Mouse (Mus musculus) hindbrain, embryonic 13.5 days (tissue): ENCODE measurements around the gene Gucy2f. TPM values are rescaled to one million over a fixed set of nuclear protein-coding genes. Genes with fewer than 3 reads are reported as not detected.
A peak's percentile ranks its signal among the peaks of the same experiment; 100 is the strongest.
"Not testable (repeated sequence)": the region's sequence is repeated elsewhere in the genome, so short reads cannot be mapped to it uniquely, and the experiment has no call there.

Experiments used
- ATAC-seq: fragments of 200-750 bp; cut with Nextera tagmentation; 2 replicates; pipeline ENCODE4 v1.8.0; 2017; ENCODE audit warnings: moderate TSS enrichment; ENCODE audit not compliant: low FRiP score
- H3K27ac ChIP-seq: fragments of 300-500 bp; sonication (generic); 2 replicates; pipeline ENCODE4 v1.5.1; 2015; ENCODE audit warnings: inconsistent platforms, mild to moderate bottlenecking, moderate library complexity
- H3K27me3 ChIP-seq: fragments of 300-500 bp; sonication (generic); 2 replicates; pipeline ENCODE4 v1.6.1; 2015; ENCODE audit warnings: mild to moderate bottlenecking, inconsistent platforms
- H3K36me3 ChIP-seq: fragments of 300-500 bp; sonication (generic); 2 replicates; pipeline ENCODE4 v1.6.1; 2015; ENCODE audit warnings: mild to moderate bottlenecking, inconsistent platforms
- H3K4me1 ChIP-seq: fragments of 300-500 bp; sonication (generic); replicated peaks from 2 replicates; pipeline ENCODE4 v1.6.1; 2015; ENCODE audit warnings: inconsistent platforms
- H3K4me2 ChIP-seq: fragments of 300-500 bp; sonication (generic); 2 replicates; pipeline ENCODE4 v1.6.1; 2015; ENCODE audit warnings: inconsistent platforms, mild to moderate bottlenecking, moderate library complexity
- H3K4me3 ChIP-seq: fragments of 300-500 bp; sonication (generic); 2 replicates; pipeline ENCODE4 v1.5.1; 2015; ENCODE audit warnings: mild to moderate bottlenecking, inconsistent platforms
- H3K9ac ChIP-seq: fragments of 300-500 bp; sonication (generic); 2 replicates; pipeline ENCODE4 v1.6.1; 2015; ENCODE audit warnings: mild to moderate bottlenecking, inconsistent platforms
- H3K9me3 ChIP-seq: fragments of 300-500 bp; sonication (generic); 2 replicates; pipeline ENCODE4 v1.6.1; 2016; ENCODE audit warnings: inconsistent platforms
- WGBS: fragments of 180-500 bp; shearing (Covaris S2); methylation state at CpG from one replicate; pipeline ENCODE4 v1.1.7; 2015; 5-methylcytosine and 5-hydroxymethylcytosine counted together
- polyA plus RNA-seq: library from polyadenylated mRNA; unstranded; fragments of >200 nt; fragmentation: Nextera tagmentation; extraction: Ambion mirVana; gene quantifications from 2 replicates; pipeline ENCODE4 v1.2.1, GENCODE M21; 2015

The Gucy2f gene
- 0.08 and 0.17 TPM in 2 replicates for polyA plus RNA-seq

- Histone ChIP-seq H3K27ac (no peak within 1 kb of the TSS), H3K4me2 (no peak within 1 kb of the TSS), H3K9ac (no peak within 1 kb of the TSS), H3K4me1 (no peaks in the 10 kb centered on the region), H3K36me3 (no peaks in the 10 kb centered on the region), H3K4me3 (no peak within 1 kb of the TSS), H3K27me3 (peaks cover 13% of the 10 kb centered on the region; the same call in 1 of the 2 replicates), H3K9me3 (no peaks in the 10 kb centered on the region)
- WGBS: 53% methylated on average over 5 of the region's 5 CpGs
- no peak for ATAC-seq
Measured at GRCm38 (mm10) chrX:142196831-142197230, at the start of gene Gucy2f. Gene Gucy2f (minus strand): TSS chrX:142196931.

DNA sequence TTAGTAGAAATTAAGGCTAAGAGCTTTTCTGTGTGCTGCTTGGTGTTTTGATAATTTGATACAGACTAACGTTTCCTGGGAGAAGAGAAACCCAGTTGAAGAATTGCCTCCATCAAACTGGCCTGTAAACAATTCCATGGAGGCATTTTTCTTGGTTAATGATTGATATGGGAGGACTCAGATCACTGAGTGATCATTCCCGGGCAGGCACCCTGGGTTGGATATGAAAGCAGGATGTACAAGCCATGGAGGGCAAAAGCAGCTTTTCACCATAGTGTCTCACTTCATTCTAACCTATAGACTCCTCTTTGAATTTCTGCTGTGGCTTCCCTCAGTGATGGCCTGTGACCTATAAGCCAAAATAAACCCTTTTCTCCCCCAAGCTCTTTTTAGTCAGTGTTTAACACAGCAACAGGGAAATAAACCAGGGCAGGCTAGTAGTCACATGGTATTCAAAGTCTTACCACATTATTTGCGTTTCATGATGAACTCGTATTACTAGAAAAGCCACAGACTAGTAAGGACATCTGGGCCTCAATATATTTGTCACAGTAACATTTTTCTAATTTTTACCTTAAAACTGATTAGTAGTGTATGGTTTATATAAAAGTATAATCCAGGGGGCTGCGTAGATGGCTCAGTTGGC is 49.1 kb upstream of the Gucy2f start:
- no peak overlapping the region for H3K4me2 ChIP-seq
- no peaks in the 10 kb centered on the region for H3K36me3 ChIP-seq
- H3K4me3 ChIP-seq: no peak overlapping the region
- no peak for ATAC-seq
- H3K4me1 ChIP-seq: no peaks in the 10 kb centered on the region
- no peak overlapping the region for H3K9ac ChIP-seq
- no peak overlapping the region for H3K27ac ChIP-seq
- no peaks in the 10 kb centered on the region for H3K9me3 ChIP-seq
- 70% methylated on average over 5 of the region's 5 CpGs for WGBS
- H3K27me3 ChIP-seq: 0 out of 2 replicates have a peak, but pooled peaks cover 2% of the 10 kb centered on the region

GRCm38 (mm10) chrX:142237101-142237500 is 40.4 kb upstream of the Gucy2f start:
- H3K9me3 ChIP-seq: no peaks in the 10 kb centered on the region
- ATAC-seq: no peak
- no peak overlapping the region for H3K4me2 ChIP-seq
- H3K9ac ChIP-seq: no peak overlapping the region
- H3K27ac ChIP-seq: no peak overlapping the region
- no peak overlapping the region for H3K4me3 ChIP-seq
- H3K36me3 ChIP-seq: no peaks in the 10 kb centered on the region
- no peaks in the 10 kb centered on the region for H3K4me1 ChIP-seq
- no peaks in the 10 kb centered on the region for H3K27me3 ChIP-seq
- 50% methylated on average over 2 of the region's 2 CpGs for WGBS

GRCm38 (mm10) chrX:142236146-142236545 is 39.4 kb upstream of the Gucy2f start:
- not testable (repeated sequence) for ATAC-seq, H3K9me3 ChIP-seq, H3K9ac ChIP-seq, H3K27ac ChIP-seq, H3K4me3 ChIP-seq, H3K36me3 ChIP-seq, H3K4me1 ChIP-seq, H3K27me3 ChIP-seq, H3K4me2 ChIP-seq
- 86% methylated on average over 1 of the region's 1 CpGs for WGBS

DNA sequence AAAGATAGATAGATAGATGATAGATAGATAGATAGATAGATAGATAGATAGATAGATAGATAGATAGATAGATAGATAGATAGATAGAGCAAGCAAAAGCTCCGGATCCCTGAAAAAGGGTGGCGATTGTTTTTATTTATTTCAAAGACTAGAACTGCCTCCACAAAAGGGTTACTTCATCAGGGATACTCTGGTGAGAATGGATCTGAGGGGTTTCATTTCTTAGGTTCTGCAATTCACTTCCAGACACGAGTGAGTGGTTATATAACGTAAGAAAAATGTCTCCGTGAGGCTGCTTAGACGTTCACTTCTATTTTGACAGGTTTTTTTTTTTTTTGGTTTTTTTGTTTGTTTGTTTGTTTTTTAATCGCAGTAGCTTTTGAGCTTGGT is 32.0 kb upstream of the Gucy2f start:
- Histone ChIP-seq H3K27ac (no peak overlapping the region; the same call in 1 of the 2 replicates), H3K36me3 (no peaks in the 10 kb centered on the region), H3K9ac (peak overlapping the region; percentile 39; the same call in 1 of the 2 replicates), H3K9me3 (no peaks in the 10 kb centered on the region), H3K4me3 (peak overlapping the region; percentile 46), H3K4me1 (no peaks in the 10 kb centered on the region), H3K27me3 (no peaks in the 10 kb centered on the region), H3K4me2 (peak overlapping the region; percentile 50)
- ATAC-seq: peak; percentile 53
- 43% methylated on average over 7 of the region's 7 CpGs for WGBS

- whole genome bisulfite sequencing: 25% methylated on average over 27 of the region's 42 CpGs
- no peaks in the 10 kb centered on the region for H3K9me3 ChIP-seq
- H3K9ac ChIP-seq: peak overlapping the region; percentile 65
- no peaks in the 10 kb centered on the region for H3K27me3 ChIP-seq
- peak overlapping the region; percentile 46 for H3K4me3 ChIP-seq
- peak; percentile 97 for ATAC-seq
- no peaks in the 10 kb centered on the region for H3K36me3 ChIP-seq
- no peaks in the 10 kb centered on the region for H3K4me1 ChIP-seq
- peak overlapping the region; percentile 85 for H3K27ac ChIP-seq
- H3K4me2 ChIP-seq: peak overlapping the region; percentile 52
Measured at GRCm38 (mm10) chrX:142228055-142228768, 31.5 kb upstream of the Gucy2f start.

DNA sequence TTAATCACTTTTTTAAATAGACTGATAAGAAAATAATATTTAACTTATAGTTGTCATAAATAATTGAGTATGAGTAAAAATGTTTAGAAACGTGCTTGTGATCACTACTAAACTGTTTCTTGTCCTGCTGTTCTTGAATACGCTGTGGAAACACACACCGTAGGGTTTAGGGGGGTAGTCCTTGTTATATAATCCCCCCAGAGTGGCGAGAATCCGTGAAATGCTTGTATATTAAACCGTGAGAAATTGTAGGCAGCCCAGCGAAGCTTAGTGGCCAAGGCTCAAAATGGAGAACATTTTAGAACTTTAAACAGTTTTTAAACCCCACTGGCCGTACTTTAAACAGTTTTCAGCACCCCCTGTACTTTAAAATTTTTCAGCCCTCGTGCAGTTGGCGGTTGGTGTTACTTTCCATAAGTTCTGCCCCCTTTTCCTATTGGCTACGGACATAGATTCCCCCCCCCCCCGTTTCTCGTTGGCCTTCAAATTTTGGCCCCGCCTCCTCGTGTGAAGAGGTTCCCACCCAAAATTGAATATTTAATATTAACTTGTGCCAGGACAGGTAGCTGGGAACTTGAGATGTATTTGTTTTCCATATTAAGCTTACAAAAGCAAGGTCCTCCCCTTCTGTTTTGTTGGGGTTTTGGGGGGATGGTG is 30.8 kb upstream of the Gucy2f start:
- H3K9ac ChIP-seq: no peak overlapping the region; the same call in 1 of the 2 replicates
- H3K4me3 ChIP-seq: peak overlapping the region; percentile 46
- 19% methylated on average over 15 of the region's 15 CpGs for WGBS
- no peaks in the 10 kb centered on the region for H3K9me3 ChIP-seq
- no peak overlapping the region for H3K27ac ChIP-seq
- peak overlapping the region; percentile 52 for H3K4me2 ChIP-seq
- ATAC-seq: peak; percentile 52
- H3K36me3 ChIP-seq: no peaks in the 10 kb centered on the region
- H3K27me3 ChIP-seq: no peaks in the 10 kb centered on the region
- H3K4me1 ChIP-seq: no peaks in the 10 kb centered on the region

DNA sequence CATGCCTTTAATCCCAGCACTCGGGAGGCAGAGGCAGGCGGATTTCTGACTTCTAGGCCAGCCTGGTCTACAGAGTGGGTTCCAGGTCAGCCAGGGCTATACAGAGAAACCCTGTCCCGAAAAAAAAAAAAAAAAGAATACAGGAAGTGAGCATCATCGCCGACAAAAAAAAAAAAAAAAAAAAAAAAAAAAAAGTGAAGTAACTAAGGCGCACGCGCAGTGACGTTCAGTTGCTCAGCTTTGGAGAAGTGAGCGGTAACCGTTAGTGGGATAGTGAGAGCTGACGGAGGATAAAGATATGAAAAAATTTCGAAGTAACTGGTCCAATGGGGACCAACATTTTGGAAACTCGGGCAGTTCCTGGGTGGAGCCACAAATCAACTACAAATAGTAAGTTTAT is 29.8 kb upstream of the Gucy2f start, which contains the start of gene Nxt2:
Nxt2 (plus strand) TSS at position 229 of the 400 bp plus-strand sequence.
- Histone ChIP-seq H3K9me3 (no peaks in the 10 kb centered on the region), H3K27me3 (no peaks in the 10 kb centered on the region), H3K4me2 (peak within 1 kb of the TSS; percentile 52), H3K27ac (no peak within 1 kb of the TSS), H3K9ac (no peak within 1 kb of the TSS), H3K4me3 (peak within 1 kb of the TSS; percentile 46), H3K36me3 (no peaks in the 10 kb centered on the region), H3K4me1 (no peaks in the 10 kb centered on the region)
- ATAC-seq: no peak
- 88% methylated on average over 11 of the region's 14 CpGs for WGBS

DNA sequence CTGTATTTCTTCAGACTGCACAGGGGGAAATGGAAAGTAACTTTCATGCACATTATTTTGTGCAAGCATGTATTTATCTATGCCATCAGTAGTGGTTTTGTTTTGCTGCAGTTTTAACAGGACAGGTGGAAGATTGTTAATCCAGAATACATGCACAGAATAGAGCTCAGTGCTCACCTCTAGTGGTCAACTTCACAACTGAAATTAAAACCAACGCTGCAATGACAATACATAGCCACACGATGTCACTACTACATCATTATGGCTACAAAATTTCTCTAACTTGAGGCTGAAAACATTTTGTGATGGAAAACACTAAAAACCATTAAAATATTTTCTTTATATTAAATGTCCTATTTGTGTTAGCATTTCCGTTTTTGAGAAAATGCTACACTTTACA is 3.6 kb upstream of the Gucy2f start:
- Histone ChIP-seq H3K4me3 (no peak overlapping the region), H3K4me1 (no peaks in the 10 kb centered on the region), H3K9ac (no peak overlapping the region), H3K36me3 (no peaks in the 10 kb centered on the region), H3K4me2 (no peak overlapping the region), H3K27me3 (no peaks in the 10 kb centered on the region), H3K27ac (no peak overlapping the region), H3K9me3 (no peaks in the 10 kb centered on the region)
- ATAC-seq: no peak
- WGBS: 14% methylated on average over 3 of the region's 3 CpGs

DNA sequence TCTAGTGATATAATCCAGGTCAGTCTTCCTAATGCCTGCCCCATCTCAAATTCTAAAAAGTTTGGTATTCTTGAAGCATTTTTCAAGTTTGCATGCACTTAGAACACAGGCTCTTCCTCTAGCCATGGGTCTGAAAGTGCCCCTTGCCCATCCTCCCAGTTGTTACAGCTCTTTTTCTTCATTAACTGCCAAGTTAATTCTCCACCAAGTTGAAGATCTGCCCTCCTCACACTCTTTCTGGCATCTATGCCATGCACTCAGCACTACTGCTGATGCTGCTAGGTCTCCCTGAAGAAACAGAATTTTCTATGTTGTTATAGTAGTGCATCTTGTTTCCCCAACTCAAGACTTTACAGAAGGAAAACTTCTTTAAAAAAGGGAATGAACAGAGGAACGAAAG is 1.2 kb downstream of the Gucy2f start:
- ATAC-seq: no peak
- Histone ChIP-seq H3K9ac (no peak overlapping the region), H3K27me3 (peaks cover 13% of the 10 kb centered on the region; the same call in 1 of the 2 replicates), H3K9me3 (no peaks in the 10 kb centered on the region), H3K4me2 (no peak overlapping the region), H3K27ac (no peak overlapping the region), H3K4me3 (no peak overlapping the region), H3K4me1 (no peaks in the 10 kb centered on the region), H3K36me3 (no peaks in the 10 kb centered on the region)
- 87% methylated on average over 1 of the region's 1 CpGs for WGBS

GRCm38 (mm10) chrX:142194420-142194819 is 2.3 kb downstream of the Gucy2f start:
- no peak overlapping the region for H3K4me3 ChIP-seq
- H3K27ac ChIP-seq: no peak overlapping the region
- no peak overlapping the region for H3K4me2 ChIP-seq
- no peak for ATAC-seq
- peaks cover 15% of the 10 kb centered on the region; the same call in 1 of the 2 replicates for H3K27me3 ChIP-seq
- H3K36me3 ChIP-seq: no peaks in the 10 kb centered on the region
- WGBS: 65% methylated on average over 6 of the region's 6 CpGs
- no peak overlapping the region for H3K9ac ChIP-seq
- H3K4me1 ChIP-seq: no peaks in the 10 kb centered on the region
- no peaks in the 10 kb centered on the region for H3K9me3 ChIP-seq

DNA sequence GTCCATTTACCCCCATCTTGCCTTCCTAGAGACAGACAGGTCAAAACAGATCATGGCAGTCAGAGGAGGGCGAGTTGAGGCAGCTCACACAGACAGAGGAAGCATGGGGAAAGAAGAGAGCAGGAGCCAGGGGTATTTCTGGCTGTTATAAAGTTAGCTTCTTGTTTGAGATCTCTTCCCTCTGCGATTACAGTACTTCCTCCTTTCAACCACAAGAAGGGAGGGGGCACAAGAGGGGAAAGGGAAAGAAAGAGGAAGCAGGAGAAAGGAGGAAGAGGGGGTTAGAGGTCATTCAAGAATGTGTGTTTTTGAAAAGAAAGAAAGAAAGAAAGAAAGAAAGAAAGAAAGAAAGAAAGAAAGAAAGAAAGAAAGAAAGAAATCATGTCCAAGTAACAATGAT is 6.4 kb downstream of the Gucy2f start:
- H3K4me1 ChIP-seq: no peaks in the 10 kb centered on the region
- 73% methylated on average over 2 of the region's 2 CpGs for WGBS

More for the DNA sequence above, 6.4 kb downstream of the Gucy2f start:
- Histone ChIP-seq H3K36me3 (no peaks in the 10 kb centered on the region), H3K27me3 (peaks cover 17% of the 10 kb centered on the region; the same call in 1 of the 2 replicates), H3K9ac (no peak overlapping the region), H3K4me3 (no peak overlapping the region), H3K4me2 (no peak overlapping the region), H3K27ac (no peak overlapping the region), H3K9me3 (no peaks in the 10 kb centered on the region)
- no peak for ATAC-seq
